Mouse (Mus musculus) lung, postnatal 0 days (tissue): ENCODE measurements around the gene Atp13a5.

Experiments used
- CTCF ChIP-seq: IDR thresholded peaks from 2 replicates; pipeline ENCODE4 v1.5.1; 2016; ENCODE audit warnings: antibody characterized with exemption, mild to moderate bottlenecking
- EP300 ChIP-seq: IDR thresholded peaks from 2 replicates; pipeline ENCODE4 v1.6.1; 2016; ENCODE audit warnings: antibody characterized with exemption, mild to moderate bottlenecking, control low read depth

- TF ChIP-seq CTCF (no peak), EP300 (no peak)
Measured at GRCm38 (mm10) chr16:29208841-29209240, 169.7 kb downstream of the Atp13a5 start.
